Mouse (Mus musculus) hindbrain, embryonic 11.5 days (tissue): ENCODE results near the gene Copz1. TPM values are rescaled to one million over a fixed set of nuclear protein-coding genes. Genes with fewer than 3 reads are reported as not detected.

ENCODE experiments used
- ATAC-seq: fragments of 200-750 bp; cut with Nextera tagmentation; 2 replicates; pipeline ENCODE4 v1.8.0; 2017; ENCODE audit warnings: mild to moderate bottlenecking, moderate TSS enrichment, moderate library complexity; ENCODE audit not compliant: low FRiP score
- DNase-seq: peaks from one replicate; pipeline ENCODE4 v3.0.0-alpha.2; 2015; ENCODE audit warnings: low spot score
- H3K27ac ChIP-seq: fragments of 300-500 bp; sonication (generic); 2 replicates; pipeline ENCODE4 v1.5.1; 2014; ENCODE audit warnings: mild to moderate bottlenecking, low read depth, low read length
- H3K27me3 ChIP-seq: fragments of 300-500 bp; sonication (generic); 2 replicates; pipeline ENCODE4 v1.6.1; 2014; ENCODE audit warnings: mild to moderate bottlenecking, low read length, moderate library complexity, mixed read lengths; ENCODE audit not compliant: control insufficient read depth, insufficient read depth
- H3K36me3 ChIP-seq: fragments of 300-500 bp; sonication (generic); 2 replicates; pipeline ENCODE4 v1.6.1; 2014; ENCODE audit warnings: mild to moderate bottlenecking, low read length, moderate library complexity, mixed read lengths; ENCODE audit not compliant: control insufficient read depth, insufficient read depth
- H3K4me1 ChIP-seq: fragments of 300-500 bp; sonication (generic); replicated peaks from 2 replicates; pipeline ENCODE4 v1.6.1; 2014; ENCODE audit warnings: low read length, mixed read lengths; ENCODE audit not compliant: control insufficient read depth, insufficient read depth
- H3K4me2 ChIP-seq: fragments of 300-500 bp; sonication (generic); replicated peaks from 2 replicates; pipeline ENCODE4 v1.6.1; 2014; ENCODE audit warnings: mild to moderate bottlenecking, low read depth, low read length
- H3K4me3 ChIP-seq: fragments of 300-500 bp; sonication (generic); 2 replicates; pipeline ENCODE4 v1.5.1; 2014; ENCODE audit warnings: low read depth, low read length
- H3K9ac ChIP-seq: fragments of 300-500 bp; sonication (generic); 2 replicates; pipeline ENCODE4 v1.6.1; 2014; ENCODE audit warnings: low read depth, low read length
- H3K9me3 ChIP-seq: fragments of 300-500 bp; sonication (generic); 2 replicates; pipeline ENCODE4 v1.6.1; 2016; ENCODE audit warnings: low read length; ENCODE audit not compliant: control insufficient read depth
- WGBS: fragments of 180-500 bp; shearing (Covaris S2); extraction: QIAGEN DNeasy Blood & Tissue Kit; methylation state at CpG from one replicate; pipeline ENCODE4 v1.1.7; 2014; 5-methylcytosine and 5-hydroxymethylcytosine counted together
- microRNA counts: library from miRNA; unstranded; fragments of <30 nt; microRNA quantifications from one replicate; lab custom pipeline; 2015
- polyA plus RNA-seq: library from polyadenylated mRNA; unstranded; fragments of >200 nt; fragmentation: Nextera tagmentation; extraction: Ambion mirVana; gene quantifications from 2 replicates; pipeline ENCODE4 v1.2.1, GENCODE M21; 2014

The Copz1 gene
- polyA plus RNA-seq, 1 experiment from 2014 or later = 310 TPM

- no peak overlapping the region for H3K4me2 ChIP-seq
- H3K36me3 ChIP-seq = peaks cover 3% of the 10 kb centered on the region; the same call in 1 of the 2 replicates
- H3K4me1 ChIP-seq = no peaks in the 10 kb centered on the region
- H3K4me3 ChIP-seq = no peak overlapping the region
- no peak overlapping the region for H3K27ac ChIP-seq
- ATAC-seq (no peak), DNase-seq (peak; percentile 73)
- 9% methylated on average over 2 of the region's 2 CpGs for WGBS
- H3K9ac ChIP-seq = no peak overlapping the region
- H3K9me3 ChIP-seq = no peaks in the 10 kb centered on the region
- no peaks in the 10 kb centered on the region for H3K27me3 ChIP-seq
Observed at GRCm38 (mm10) chr15:103347275-103347684, 74.8 kb downstream of the Copz1 start.

MicroRNAs within 50 kb of the gene (microRNA counts, 519-probe panel; counts per million panel counts)
- 5,102 counts per million, percentile 69 among the panel's probes with 10 or more counts for microRNA mmu-miR-148b (lab: Ali Mortazavi, UCI)

Other genes with a start within 250 kb of the Copz1 start
- 23.9 and 35.8 TPM in 2 replicates for gene Smug1, start 105.6 kb upstream of the Copz1 start, polyA plus RNA-seq
- 185 and 204 TPM in 2 replicates for gene Cbx5, start 32.9 kb upstream of the Copz1 start, polyA plus RNA-seq
- gene Hnrnpa1, start 32.3 kb upstream of the Copz1 start, polyA plus RNA-seq = 1,309 and 1,311 TPM in 2 replicates
- gene Nfe2, start 14.3 kb upstream of the Copz1 start, polyA plus RNA-seq = 4.7 and 5.0 TPM in 2 replicates
- 0.11 and 0.34 TPM in 2 replicates for gene Gpr84, start 37.9 kb downstream of the Copz1 start, polyA plus RNA-seq
- gene Zfp385a, start 67.4 kb downstream of the Copz1 start, polyA plus RNA-seq = 19.7 and 22.2 TPM in 2 replicates
- 16.4 and 20.0 TPM in 2 replicates for gene Itga5, start 94.0 kb downstream of the Copz1 start, polyA plus RNA-seq
- not detected in 2 replicates for gene Gtsf1, start 157.8 kb downstream of the Copz1 start, polyA plus RNA-seq
- not detected in 2 replicates for gene Gtsf2, start 175.8 kb downstream of the Copz1 start, polyA plus RNA-seq
- 1.8 and 2.7 TPM in 2 replicates for gene Nckap1l, start 181.1 kb downstream of the Copz1 start, polyA plus RNA-seq
- gene Pde1b, start 230.3 kb downstream of the Copz1 start, polyA plus RNA-seq = 38.1 and 39.0 TPM in 2 replicates